Mouse (Mus musculus) lung, postnatal 25 days (tissue): ENCODE measurements around the gene Caskin2.
A peak's percentile ranks its signal among the peaks of the same experiment; 100 is the strongest.

Experiments used
- DNase-seq: peaks from one replicate; pipeline ENCODE4 v3.0.0; 2022; ENCODE audit warnings: low spot score

Gene Caskin2

GRCm38 (mm10) chr11:115831518-115831917 is 18.1 kb upstream of the Caskin2 start:
- DNase-seq, result no peak

DNA sequence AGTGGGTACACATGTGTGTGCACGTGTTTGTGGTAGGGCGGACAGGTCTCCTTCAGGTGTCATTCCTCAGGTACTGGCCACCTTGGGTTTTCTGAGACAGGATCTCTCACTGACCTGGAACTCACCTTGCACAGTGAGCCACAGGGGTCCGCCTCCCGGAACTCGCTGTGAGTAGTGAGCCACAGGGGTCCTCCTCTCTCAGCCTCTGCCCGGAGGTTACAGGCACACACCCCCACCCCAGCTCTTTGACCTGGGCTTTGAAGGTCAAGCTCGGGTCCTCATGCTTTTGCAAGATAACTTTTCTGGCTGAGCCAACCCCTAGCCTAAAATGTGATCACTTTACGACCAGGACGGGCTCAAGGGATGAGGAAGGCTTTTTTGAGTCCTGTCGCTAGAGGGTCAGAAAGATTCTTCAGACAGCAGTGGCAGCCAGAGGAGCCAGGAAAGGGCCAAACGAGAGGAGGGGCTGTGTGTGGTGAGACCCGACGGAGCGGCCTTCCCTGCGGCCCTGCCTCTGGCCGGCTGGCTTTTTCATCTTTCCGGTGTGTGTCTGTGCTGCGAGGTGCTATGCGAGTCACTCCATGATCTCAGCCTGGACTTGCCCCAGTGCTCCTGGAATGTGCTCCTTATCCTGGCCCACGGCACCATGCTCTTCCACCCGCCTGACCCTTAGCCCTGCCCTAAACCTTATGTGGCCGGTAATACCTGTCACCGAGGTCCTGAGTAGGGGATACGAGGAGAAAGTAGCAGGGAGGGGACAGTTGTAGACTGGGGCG is 17.3 kb upstream of the Caskin2 start:
- DNase-seq, result no peak

- DNase-seq, result no peak
These were observed 15.6 kb upstream of the Caskin2 start for GRCm38 (mm10) chr11:115829036-115829435.

DNA sequence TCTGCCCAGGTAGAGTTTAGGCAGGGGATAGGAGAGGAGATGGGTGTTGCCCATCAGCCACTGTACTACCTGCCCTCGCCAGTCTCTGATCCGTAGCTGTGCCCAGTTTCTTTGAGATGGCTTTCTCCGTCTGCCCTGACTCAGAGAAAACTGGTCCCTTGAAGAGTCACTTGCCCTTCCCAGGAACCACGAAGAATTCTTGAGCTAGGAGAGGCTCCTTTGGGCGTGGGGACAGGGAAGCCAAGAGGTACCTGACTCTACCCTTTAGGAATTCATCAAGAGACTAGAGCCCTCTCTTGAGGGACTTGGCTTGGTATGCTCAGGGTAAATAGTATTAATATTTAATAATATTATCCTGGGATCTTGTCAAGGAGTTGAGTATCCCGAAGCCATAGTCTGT is 14.2 kb upstream of the Caskin2 start:
- peak; percentile 55 for DNase-seq

DNA sequence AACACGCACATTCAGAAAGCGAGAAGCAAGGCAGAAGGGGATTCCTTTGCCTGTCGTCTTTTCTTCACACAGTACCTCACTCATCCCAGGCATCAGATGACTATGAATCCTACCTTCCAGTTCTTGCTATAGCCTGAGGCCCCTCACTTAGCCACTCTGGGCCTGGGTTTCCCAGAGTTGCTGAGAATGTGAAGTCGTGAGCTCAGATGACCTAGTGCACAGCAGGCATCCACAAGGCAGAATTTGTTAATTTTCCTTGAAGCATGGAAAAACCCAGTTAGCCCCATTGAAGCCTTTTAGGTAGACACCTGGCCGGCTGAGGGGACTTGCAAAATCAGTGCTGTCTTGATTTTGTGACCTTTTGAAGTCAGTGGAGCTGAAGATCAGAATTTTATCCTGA is 13.0 kb upstream of the Caskin2 start:
- DNase-seq, result no peak

GRCm38 (mm10) chr11:115824813-115825212 is 11.4 kb upstream of the Caskin2 start:
- no peak for DNase-seq

- peak; percentile 92 for DNase-seq
These were observed 10.6 kb upstream of the Caskin2 start, which contains the start of gene Llgl2 for GRCm38 (mm10) chr11:115823774-115824740. Gene Llgl2, plus strand, starts transcription at chr11:115824049.

DNA sequence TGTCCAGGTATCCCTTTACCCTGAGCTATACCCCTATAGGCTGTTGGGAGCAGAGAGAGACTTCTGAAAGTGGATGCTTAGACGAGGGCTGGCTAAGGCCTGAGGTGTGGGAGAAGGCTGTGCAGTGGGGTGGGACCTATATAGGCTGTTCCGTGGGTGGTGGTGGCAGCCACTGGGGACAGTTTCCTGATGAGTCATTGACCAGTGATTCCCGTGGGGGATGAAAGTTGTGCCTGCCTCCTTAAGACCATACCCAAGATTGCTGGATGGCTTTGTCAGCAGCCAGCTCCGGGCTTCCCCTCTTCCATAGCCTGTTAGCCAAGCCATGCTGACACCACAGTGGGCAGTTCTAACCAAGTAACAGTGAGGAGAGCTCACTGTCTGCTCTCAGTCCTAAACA is 7.6 kb upstream of the Caskin2 start:
- no peak for DNase-seq

DNA sequence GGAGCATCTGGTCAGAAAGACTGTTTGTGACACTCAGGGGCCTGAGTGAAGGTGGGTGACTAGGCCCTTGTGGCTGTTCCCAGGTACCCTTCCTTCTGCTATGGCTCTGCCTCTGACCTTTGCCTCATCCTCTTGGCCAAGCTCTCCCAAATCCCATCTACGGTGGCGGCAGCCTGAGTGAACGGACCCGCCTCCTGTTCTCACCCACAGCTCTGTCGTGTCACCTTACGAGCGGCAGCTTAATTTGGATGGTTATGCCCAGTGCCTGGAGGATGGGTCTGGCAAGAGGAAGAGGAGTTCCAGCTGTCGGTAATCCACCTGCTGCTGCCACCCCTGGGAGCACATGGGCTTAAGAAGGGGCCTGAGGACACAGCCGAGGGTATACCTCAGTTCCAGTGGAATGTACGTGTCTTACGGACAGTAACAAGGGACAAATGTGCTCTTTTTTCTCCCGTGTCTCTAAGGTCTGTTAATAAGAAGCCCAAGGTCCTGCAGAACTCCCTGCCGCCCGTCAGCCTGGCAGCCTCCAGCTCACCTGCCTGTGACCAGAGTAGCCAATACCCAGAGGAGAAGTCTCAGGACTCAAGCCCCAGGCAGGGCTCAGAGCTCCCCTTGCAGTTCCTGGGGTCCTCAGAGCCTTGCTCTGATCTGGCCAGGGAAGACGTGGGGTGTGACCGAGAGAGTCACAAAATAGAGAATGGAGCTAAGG is 6.6 kb upstream of the Caskin2 start:
- DNase-seq, result no peak

- DNase-seq, result no peak
These were observed 3.9 kb upstream of the Caskin2 start for GRCm38 (mm10) chr11:115817331-115817730.

DNA sequence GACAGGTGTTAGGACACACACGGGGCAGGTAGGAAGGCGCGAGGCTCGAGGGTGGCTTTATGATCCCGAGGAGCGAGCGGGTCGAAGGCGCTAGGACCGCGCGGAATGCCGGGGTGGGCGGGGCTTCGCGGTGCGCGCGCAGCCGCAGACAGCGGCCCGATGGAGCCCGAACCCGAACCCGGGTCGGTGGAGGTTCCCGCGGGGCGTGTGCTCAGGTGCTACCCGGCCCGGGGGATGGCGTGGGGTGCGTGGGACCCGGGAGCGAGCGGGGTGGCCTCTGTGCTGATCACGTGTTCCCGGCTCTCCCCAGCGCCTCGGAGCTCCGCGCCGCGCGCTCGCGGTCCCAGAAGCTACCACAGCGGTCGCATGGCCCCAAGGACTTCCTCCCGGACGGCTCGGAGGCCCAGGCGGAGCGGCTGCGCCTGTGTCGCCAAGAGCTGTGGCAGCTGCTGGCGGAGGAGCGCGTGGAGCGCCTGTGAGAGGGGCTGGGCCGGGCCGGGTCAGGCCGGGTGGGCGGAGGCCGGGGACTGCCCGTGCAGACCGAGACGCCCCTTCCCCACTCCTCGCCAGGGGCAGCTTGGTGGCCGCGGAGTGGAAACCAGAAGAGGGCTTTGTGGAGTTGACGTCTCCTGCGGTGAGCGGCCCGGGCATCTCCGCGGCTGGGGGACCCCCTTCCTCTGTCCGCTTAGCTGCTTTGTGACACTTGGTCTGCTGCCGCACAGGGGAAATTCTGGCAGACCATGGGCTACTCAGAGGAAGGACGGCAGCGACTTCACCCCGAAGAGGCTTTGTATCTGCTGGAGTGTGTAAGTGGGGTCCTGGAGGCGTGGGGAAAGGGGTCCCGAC is 1.4 kb upstream of the Caskin2 start, which contains the start of gene Tsen54:
Tsen54 (plus strand) TSS at position 120 of the 846 bp plus-strand sequence.
- DNase-seq, result peak; percentile 85

- DNase-seq, result no peak
These were observed 662 bp downstream of the Caskin2 start for GRCm38 (mm10) chr11:115812533-115813420.

- DNase-seq, result peak; percentile 65
These were observed 1.3 kb downstream of the Caskin2 start for GRCm38 (mm10) chr11:115812095-115812494.

DNA sequence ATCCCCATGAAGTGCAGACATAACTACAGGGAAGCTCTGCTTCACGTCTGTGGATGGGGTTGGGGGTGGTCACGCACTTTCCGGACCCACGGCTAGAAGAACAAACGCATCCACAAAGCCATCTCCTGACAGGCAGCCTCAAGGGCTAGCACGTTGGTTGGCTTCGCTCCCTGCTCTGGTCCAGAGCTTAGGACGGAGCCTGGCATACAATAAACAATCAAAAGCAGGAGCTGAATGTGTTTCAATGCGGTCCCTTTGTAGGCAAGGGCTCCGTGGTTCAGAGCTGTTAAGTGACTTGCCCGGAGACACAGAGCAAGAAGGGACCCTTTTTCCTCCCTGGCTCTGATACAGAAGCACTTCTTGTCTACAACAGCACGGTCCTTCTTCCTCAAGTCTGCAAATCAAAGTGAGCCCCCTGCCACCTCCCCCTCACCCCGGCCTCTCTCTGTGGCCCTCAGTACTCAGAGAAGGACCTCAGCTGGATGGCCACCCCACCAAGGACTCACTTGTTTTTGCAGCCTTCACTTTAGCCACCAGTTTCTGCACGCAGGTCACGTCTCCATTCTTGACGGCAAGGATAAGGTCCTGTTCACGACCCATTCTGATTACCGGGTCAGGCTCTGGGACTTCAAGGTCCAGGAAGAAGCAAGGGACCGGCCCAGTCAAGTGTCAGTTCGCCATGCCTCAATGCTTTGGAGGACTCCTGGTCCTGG is 1.9 kb downstream of the Caskin2 start:
- no peak for DNase-seq

- DNase-seq, result peak; percentile 44
These were observed 3.1 kb downstream of the Caskin2 start for GRCm38 (mm10) chr11:115810377-115810776.

- DNase-seq, result peak; percentile 85
These were observed 4.1 kb downstream of the Caskin2 start for GRCm38 (mm10) chr11:115809311-115809781.

DNA sequence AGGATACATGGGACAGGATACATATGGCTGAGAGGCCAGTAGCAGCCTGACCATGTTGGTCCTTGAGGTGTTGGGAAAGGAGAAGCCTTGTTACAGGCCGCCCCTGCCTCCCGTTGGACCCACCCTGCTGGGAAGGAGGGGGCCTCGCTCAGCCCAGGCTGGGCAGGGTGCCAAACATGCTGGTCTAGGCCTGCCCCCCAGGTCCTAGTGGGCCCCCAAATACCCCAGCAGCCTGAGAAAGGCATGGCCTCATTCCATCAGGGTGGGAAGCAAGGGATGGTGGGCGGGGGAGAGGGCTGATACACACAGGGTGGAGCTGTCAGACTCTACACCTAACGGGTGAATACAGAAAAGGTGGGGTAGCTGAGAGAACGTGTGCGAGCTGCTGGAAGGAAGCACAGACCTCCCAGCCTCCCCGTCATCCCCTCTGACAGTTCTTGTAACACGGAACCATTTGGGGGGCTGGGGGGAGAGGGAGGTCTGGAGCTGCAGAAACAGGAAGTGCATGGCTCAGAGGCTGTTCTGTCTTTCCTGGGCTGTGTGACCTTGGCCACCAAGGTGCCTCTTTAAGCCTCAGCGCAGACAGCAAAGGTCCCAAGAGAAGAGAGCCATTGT is 4.6 kb downstream of the Caskin2 start:
- peak; percentile 48 for DNase-seq

DNA sequence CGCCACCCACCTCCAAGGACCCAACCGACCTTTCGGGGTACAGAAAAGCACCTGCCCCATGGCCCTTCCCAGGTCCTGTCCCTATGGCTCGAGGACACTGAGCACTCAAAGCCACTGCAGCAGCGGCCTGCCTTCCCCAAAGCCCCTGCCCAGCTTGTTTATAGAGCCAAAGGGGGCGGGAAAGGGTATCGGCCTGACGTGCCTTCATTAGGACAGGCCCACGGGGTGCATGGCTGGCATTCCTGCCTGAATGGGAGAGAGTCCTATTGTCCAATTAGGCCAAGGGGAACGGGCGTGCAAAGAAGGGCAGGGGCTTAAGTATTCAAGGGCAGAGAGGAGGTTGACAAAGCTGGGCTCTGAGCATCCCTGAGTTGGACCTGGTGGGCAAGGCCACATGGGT is 5.5 kb downstream of the Caskin2 start:
- no peak for DNase-seq

GRCm38 (mm10) chr11:115807306-115807705 is 6.1 kb downstream of the Caskin2 start:
- no peak for DNase-seq
